Mouse (Mus musculus) liver, embryonic 14.5 days (tissue): ENCODE data around the gene Tns1.

Experiments used
- CTCF ChIP-seq: IDR thresholded peaks from 2 replicates; pipeline ENCODE4 v1.5.1; 2016; ENCODE audit warnings: antibody characterized with exemption, low read depth, control low read depth
- EP300 ChIP-seq: IDR thresholded peaks from 2 replicates; pipeline ENCODE4 v1.6.1; 2016; ENCODE audit warnings: antibody characterized with exemption, low read depth

GRCm38 (mm10) chr1:74055552-74055951, 68.7 kb downstream of the Tns1 start:
- no peak for TF ChIP-seq CTCF
- no peak for TF ChIP-seq EP300
